Mouse (Mus musculus): ENCODE results near the gene Edc3.
A peak's percentile ranks its signal among the peaks of the same experiment; 100 is the strongest.

The Edc3 gene

GRCm38 (mm10) chr9:57761563-57762551 is 53.5 kb downstream of the Edc3 start:
- DNase-seq (ENCODE audit: low spot score in 2 of 2), result no peak

- DNase-seq (ENCODE audit: low spot score in 2 of 2), result peak in 1 of 2 experiments; percentile 65
These were observed 54.2 kb downstream of the Edc3 start for GRCm38 (mm10) chr9:57762563-57762991.

- peak; percentile 88 to 95 for DNase-seq (ENCODE audit: low spot score in 2 of 2)
These were observed 56.0 kb downstream of the Edc3 start for GRCm38 (mm10) chr9:57764147-57764973.

- peak; percentile 95 to 98 for DNase-seq (ENCODE audit: low spot score in 2 of 2)
These were observed 56.6 kb downstream of the Edc3 start for GRCm38 (mm10) chr9:57764974-57765363.

- DNase-seq (ENCODE audit: low spot score in 2 of 2), result peak; percentile 75 to 89
These were observed 57.3 kb downstream of the Edc3 start, which contains the start of gene Clk3 for GRCm38 (mm10) chr9:57765364-57766351. TSS of gene Clk3 (minus strand) at chr9:57765860.

- DNase-seq (ENCODE audit: low spot score in 2 of 2), result peak in 1 of 2 experiments; percentile 62
These were observed 58.1 kb downstream of the Edc3 start for GRCm38 (mm10) chr9:57766431-57766830.

GRCm38 (mm10) chr9:57767231-57767630 is 58.9 kb downstream of the Edc3 start:
- peak in 1 of 2 experiments; percentile 61 for DNase-seq (ENCODE audit: low spot score in 2 of 2)

GRCm38 (mm10) chr9:57769539-57770069 is 61.3 kb downstream of the Edc3 start:
- DNase-seq (ENCODE audit: low spot score in 2 of 2), result peak; percentile 64 to 74

GRCm38 (mm10) chr9:57770214-57770613 is 61.9 kb downstream of the Edc3 start:
- no peak for DNase-seq (ENCODE audit: low spot score in 2 of 2)

- DNase-seq (ENCODE audit: low spot score in 2 of 2), result peak; percentile 69 to 77
These were observed 62.5 kb downstream of the Edc3 start for GRCm38 (mm10) chr9:57770836-57771235.

GRCm38 (mm10) chr9:57773754-57774153 is 65.4 kb downstream of the Edc3 start:
- no peak for DNase-seq (ENCODE audit: low spot score in 2 of 2)

GRCm38 (mm10) chr9:57774168-57774567 is 65.8 kb downstream of the Edc3 start:
- DNase-seq (ENCODE audit: low spot score in 2 of 2), result no peak

GRCm38 (mm10) chr9:57775026-57775425 is 66.7 kb downstream of the Edc3 start:
- no peak for DNase-seq (ENCODE audit: low spot score in 2 of 2)

GRCm38 (mm10) chr9:57775736-57776135 is 67.4 kb downstream of the Edc3 start:
- no peak for DNase-seq (ENCODE audit: low spot score in 2 of 2)

- no peak for DNase-seq (ENCODE audit: low spot score in 2 of 2)
These were observed 74.3 kb downstream of the Edc3 start for GRCm38 (mm10) chr9:57782656-57783055.

- DNase-seq (ENCODE audit: low spot score in 2 of 2), result no peak
These were observed 81.4 kb downstream of the Edc3 start for GRCm38 (mm10) chr9:57789733-57790132.

- DNase-seq (ENCODE audit: low spot score in 2 of 2), result no peak
These were observed 89.1 kb downstream of the Edc3 start for GRCm38 (mm10) chr9:57797456-57797855.

- DNase-seq (ENCODE audit: low spot score in 2 of 2), result no peak
These were observed 90.4 kb downstream of the Edc3 start for GRCm38 (mm10) chr9:57798725-57799253.

- no peak for DNase-seq (ENCODE audit: low spot score in 2 of 2)
These were observed 92.1 kb downstream of the Edc3 start for GRCm38 (mm10) chr9:57800325-57800975.
